Mouse (Mus musculus) mature B cell (primary cell): Measurements from ENCODE around the gene Plpp4.

Source experiments
- in situ Hi-C: fragments of 300-500 bp; cut with MboI; formaldehyde crosslinking; loops from 2 replicates; pipeline ENCODE4 v1.14.3; 2019

Plpp4 gene

GRCm38 (mm10) chr7:129301622-129302021, 44.8 kb downstream of the Plpp4 start:
- in situ Hi-C loops: no loop called here

GRCm38 (mm10) chr7:129303356-129303755, 46.5 kb downstream of the Plpp4 start:
- in situ Hi-C loops: no loop called here

GRCm38 (mm10) chr7:129307042-129307825, 50.4 kb downstream of the Plpp4 start:
- in situ Hi-C loops: no loop called here

- in situ Hi-C loops: no loop called here
These were observed 51.8 kb downstream of the Plpp4 start for GRCm38 (mm10) chr7:129308661-129309060.

- in situ Hi-C loops: no loop called here
These were observed 55.7 kb downstream of the Plpp4 start for GRCm38 (mm10) chr7:129312521-129312920.

GRCm38 (mm10) chr7:129313969-129314368, 57.1 kb downstream of the Plpp4 start:
- in situ Hi-C loops: no loop called here

- in situ Hi-C loops: no loop called here
These were observed 83.3 kb downstream of the Plpp4 start for GRCm38 (mm10) chr7:129340096-129340495.

- in situ Hi-C loops: no loop called here
These were observed 98.7 kb downstream of the Plpp4 start for GRCm38 (mm10) chr7:129355561-129355960.

GRCm38 (mm10) chr7:129375306-129375705, 118.5 kb downstream of the Plpp4 start:
- in situ Hi-C loops: no loop called here

GRCm38 (mm10) chr7:129385149-129385548, 128.3 kb downstream of the Plpp4 start:
- in situ Hi-C loops: no loop called here

- in situ Hi-C loops: no loop called here
These were observed 136.1 kb downstream of the Plpp4 start for GRCm38 (mm10) chr7:129392835-129393489.

- in situ Hi-C loops: no loop called here
These were observed 139.7 kb downstream of the Plpp4 start for GRCm38 (mm10) chr7:129396561-129396960.

- in situ Hi-C loops: no loop called here
These were observed 142.2 kb downstream of the Plpp4 start for GRCm38 (mm10) chr7:129399071-129399470.

GRCm38 (mm10) chr7:129402695-129403364, 146.0 kb downstream of the Plpp4 start:
- in situ Hi-C loops: no loop called here

GRCm38 (mm10) chr7:129406069-129406468, 149.2 kb downstream of the Plpp4 start:
- in situ Hi-C loops: no loop called here

GRCm38 (mm10) chr7:129412695-129413094, 155.9 kb downstream of the Plpp4 start:
- in situ Hi-C loops: no loop called here

- in situ Hi-C loops: no loop called here
These were observed 158.3 kb downstream of the Plpp4 start for GRCm38 (mm10) chr7:129415179-129415578.

- in situ Hi-C loops: no loop called here
These were observed 164.3 kb downstream of the Plpp4 start for GRCm38 (mm10) chr7:129421181-129421580.

- in situ Hi-C loops: no loop called here
These were observed 168.7 kb downstream of the Plpp4 start for GRCm38 (mm10) chr7:129425554-129425953.

- in situ Hi-C loops: no loop called here
These were observed 172.0 kb downstream of the Plpp4 start for GRCm38 (mm10) chr7:129428794-129429193.

GRCm38 (mm10) chr7:129429903-129430302, 173.1 kb downstream of the Plpp4 start:
- in situ Hi-C loops: no loop called here
